Mouse (Mus musculus): ENCODE measurements around the gene Patl1. TPM values are rescaled to one million over a fixed set of nuclear protein-coding genes. Genes with fewer than 3 reads are reported as not detected.
A peak's percentile ranks its signal among the peaks of the same experiment; 100 is the strongest.
"Not testable (repeated sequence)": the region's sequence is repeated elsewhere in the genome, so short reads cannot be mapped to it uniquely, and the experiment has no call there.

Gene Patl1
- polyA plus RNA-seq (2014; fragmentation: Nextera tagmentation; extraction: Ambion mirVana) = 19.0 and 21.2 TPM in 2 replicates

- H3K27me3 ChIP-seq (ENCODE audit: control insufficient read depth, insufficient read depth, low read length) = no peaks in the 10 kb centered on the region
- H3K4me3 ChIP-seq (ENCODE audit: control insufficient read depth in 1 of 2, insufficient read depth in 1 of 2, low read depth in 1 of 2, low read length in 2 of 2) = peak within 1 kb of the TSS; percentile 71 to 89
- peak within 1 kb of the TSS; percentile 87 for H3K4me2 ChIP-seq (ENCODE audit: low read length)
- H3K9me3 ChIP-seq (ENCODE audit: control insufficient read depth, low read length) = no peaks in the 10 kb centered on the region
- H3K36me3 ChIP-seq (ENCODE audit: control insufficient read depth, insufficient read depth, low read length) = peaks cover 18% of the 10 kb centered on the region
- H3K9ac ChIP-seq (ENCODE audit: low read length) = peak within 1 kb of the TSS; percentile 96
- H3K4me1 ChIP-seq (ENCODE audit: control insufficient read depth in 2 of 2, insufficient read depth in 2 of 2, low read length in 2 of 2) = peaks cover 0 to 26% of the 10 kb centered on the region in 2 experiments
- H3K27ac ChIP-seq (replicated peaks in 1 of 2; ENCODE audit: control insufficient read depth in 1 of 2, insufficient read depth in 1 of 2, low read depth in 2 of 2, low read length in 2 of 2) = peak within 1 kb of the TSS; percentile 98
- ATAC-seq (ENCODE audit: insufficient number of reproducible peaks, insufficient read depth, low FRiP score, low read depth) = peak; percentile 96
- 0% methylated on average over 53 of the region's 53 CpGs for WGBS
Observed at GRCm38 (mm10) chr19:11912037-11912532, at the start of gene Patl1. TSS of gene Patl1 (plus strand) at chr19:11912399.

GRCm38 (mm10) chr19:11867837-11868236 lies 44.4 kb upstream of the Patl1 start:
- Histone ChIP-seq H3K27ac (replicated peaks in 1 of 2; ENCODE audit: control insufficient read depth in 1 of 2, insufficient read depth in 1 of 2, low read depth in 2 of 2, low read length in 2 of 2) (no peak overlapping the region), H3K4me2 (ENCODE audit: low read length) (no peak overlapping the region), H3K9me3 (ENCODE audit: control insufficient read depth, low read length) (0 out of 2 replicates have a peak, but pooled peaks cover 3% of the 10 kb centered on the region), H3K4me3 (ENCODE audit: control insufficient read depth in 1 of 2, insufficient read depth in 1 of 2, low read depth in 1 of 2, low read length in 2 of 2) (no peak overlapping the region), H3K36me3 (ENCODE audit: control insufficient read depth, insufficient read depth, low read length) (no peaks in the 10 kb centered on the region), H3K9ac (ENCODE audit: low read length) (no peak overlapping the region), H3K27me3 (ENCODE audit: control insufficient read depth, insufficient read depth, low read length) (no peaks in the 10 kb centered on the region), H3K4me1 (ENCODE audit: control insufficient read depth in 2 of 2, insufficient read depth in 2 of 2, low read length in 2 of 2) (no peaks in the 10 kb centered on the region)
- no peak for ATAC-seq (ENCODE audit: insufficient number of reproducible peaks, insufficient read depth, low FRiP score, low read depth)
- 77% methylated on average over 2 of the region's 2 CpGs for WGBS

GRCm38 (mm10) chr19:11875006-11875405 lies 37.2 kb upstream of the Patl1 start, which contains the start of gene Olfr1419:
TSS of gene Olfr1419 (minus strand) at chr19:11875106.
- no peak for ATAC-seq (ENCODE audit: insufficient number of reproducible peaks, insufficient read depth, low FRiP score, low read depth)

GRCm38 (mm10) chr19:11878404-11878803 lies 33.8 kb upstream of the Patl1 start:
- H3K9me3 ChIP-seq (ENCODE audit: control insufficient read depth, low read length); H3K27me3 ChIP-seq (ENCODE audit: control insufficient read depth, insufficient read depth, low read length); H3K36me3 ChIP-seq (ENCODE audit: control insufficient read depth, insufficient read depth, low read length); H3K27ac ChIP-seq (replicated peaks in 1 of 2; ENCODE audit: control insufficient read depth in 1 of 2, insufficient read depth in 1 of 2, low read depth in 2 of 2, low read length in 2 of 2); H3K4me3 ChIP-seq (ENCODE audit: control insufficient read depth in 1 of 2, insufficient read depth in 1 of 2, low read depth in 1 of 2, low read length in 2 of 2); ATAC-seq (ENCODE audit: insufficient number of reproducible peaks, insufficient read depth, low FRiP score, low read depth); H3K4me1 ChIP-seq (ENCODE audit: control insufficient read depth in 2 of 2, insufficient read depth in 2 of 2, low read length in 2 of 2); H3K9ac ChIP-seq (ENCODE audit: low read length): not testable (repeated sequence)
- WGBS = 53% methylated on average over 22 of the region's 22 CpGs
- peak overlapping the region; percentile 47 for H3K4me2 ChIP-seq (ENCODE audit: low read length)

More at GRCm38 (mm10) chr19:11875006-11875405, 37.2 kb upstream of the Patl1 start, which contains the start of gene Olfr1419:
- Histone ChIP-seq H3K9ac (ENCODE audit: low read length) (no peak within 1 kb of the TSS), H3K36me3 (ENCODE audit: control insufficient read depth, insufficient read depth, low read length) (no peaks in the 10 kb centered on the region), H3K27me3 (ENCODE audit: control insufficient read depth, insufficient read depth, low read length) (no peaks in the 10 kb centered on the region), H3K9me3 (ENCODE audit: control insufficient read depth, low read length) (no peaks in the 10 kb centered on the region), H3K27ac (replicated peaks in 1 of 2; ENCODE audit: control insufficient read depth in 1 of 2, insufficient read depth in 1 of 2, low read depth in 2 of 2, low read length in 2 of 2) (no peak within 1 kb of the TSS), H3K4me3 (ENCODE audit: control insufficient read depth in 1 of 2, insufficient read depth in 1 of 2, low read depth in 1 of 2, low read length in 2 of 2) (no peak within 1 kb of the TSS), H3K4me2 (ENCODE audit: low read length) (no peak within 1 kb of the TSS), H3K4me1 (ENCODE audit: control insufficient read depth in 2 of 2, insufficient read depth in 2 of 2, low read length in 2 of 2) (no peaks in the 10 kb centered on the region)
- WGBS = 33% methylated on average over 1 of the region's 1 CpGs

- Histone ChIP-seq H3K4me3 (ENCODE audit: control insufficient read depth in 1 of 2, insufficient read depth in 1 of 2, low read depth in 1 of 2, low read length in 2 of 2) (no peak within 1 kb of the TSS), H3K27ac (replicated peaks in 1 of 2; ENCODE audit: control insufficient read depth in 1 of 2, insufficient read depth in 1 of 2, low read depth in 2 of 2, low read length in 2 of 2) (no peak within 1 kb of the TSS), H3K9me3 (ENCODE audit: control insufficient read depth, low read length) (no peaks in the 10 kb centered on the region), H3K4me1 (ENCODE audit: control insufficient read depth in 2 of 2, insufficient read depth in 2 of 2, low read length in 2 of 2) (no peaks in the 10 kb centered on the region), H3K4me2 (ENCODE audit: low read length) (no peak within 1 kb of the TSS), H3K27me3 (ENCODE audit: control insufficient read depth, insufficient read depth, low read length) (no peaks in the 10 kb centered on the region), H3K36me3 (ENCODE audit: control insufficient read depth, insufficient read depth, low read length) (no peaks in the 10 kb centered on the region), H3K9ac (ENCODE audit: low read length) (no peak within 1 kb of the TSS)
- WGBS = 10% methylated on average over 1 of the region's 1 CpGs
- no peak for ATAC-seq (ENCODE audit: insufficient number of reproducible peaks, insufficient read depth, low FRiP score, low read depth)
Observed at GRCm38 (mm10) chr19:11886265-11886664, 25.9 kb upstream of the Patl1 start, which contains the start of gene Olfr1420. TSS of gene Olfr1420 (plus strand) at chr19:11886565.

GRCm38 (mm10) chr19:11911021-11911420 lies 1.2 kb upstream of the Patl1 start:
- H3K9ac ChIP-seq (ENCODE audit: low read length) = peak overlapping the region; percentile 96

GRCm38 (mm10) chr19:11911603-11912002 lies 596 bp upstream of the Patl1 start:
- H3K36me3 ChIP-seq (ENCODE audit: control insufficient read depth, insufficient read depth, low read length) = peaks cover 14% of the 10 kb centered on the region
- peak overlapping the region; percentile 70 to 89 for H3K4me3 ChIP-seq (ENCODE audit: control insufficient read depth in 1 of 2, insufficient read depth in 1 of 2, low read depth in 1 of 2, low read length in 2 of 2)
- no peak for ATAC-seq (ENCODE audit: insufficient number of reproducible peaks, insufficient read depth, low FRiP score, low read depth)
- H3K4me2 ChIP-seq (ENCODE audit: low read length) = peak overlapping the region; percentile 87
- H3K27me3 ChIP-seq (ENCODE audit: control insufficient read depth, insufficient read depth, low read length) = no peaks in the 10 kb centered on the region
- H3K9me3 ChIP-seq (ENCODE audit: control insufficient read depth, low read length) = no peaks in the 10 kb centered on the region
- peaks cover 0 to 26% of the 10 kb centered on the region in 2 experiments for H3K4me1 ChIP-seq (ENCODE audit: control insufficient read depth in 2 of 2, insufficient read depth in 2 of 2, low read length in 2 of 2)
- H3K27ac ChIP-seq (replicated peaks in 1 of 2; ENCODE audit: control insufficient read depth in 1 of 2, insufficient read depth in 1 of 2, low read depth in 2 of 2, low read length in 2 of 2) = peak overlapping the region; percentile 98
- H3K9ac ChIP-seq (ENCODE audit: low read length) = peak overlapping the region; percentile 96
- 2% methylated on average over 17 of the region's 17 CpGs for WGBS

More at GRCm38 (mm10) chr19:11911021-11911420, 1.2 kb upstream of the Patl1 start:
- ATAC-seq (ENCODE audit: insufficient number of reproducible peaks, insufficient read depth, low FRiP score, low read depth) = no peak
- 76% methylated on average over 5 of the region's 5 CpGs for WGBS
- Histone ChIP-seq H3K4me1 (ENCODE audit: control insufficient read depth in 2 of 2, insufficient read depth in 2 of 2, low read length in 2 of 2) (peaks cover 0 to 20% of the 10 kb centered on the region in 2 experiments; a peak in 3 of 4 replicates), H3K36me3 (ENCODE audit: control insufficient read depth, insufficient read depth, low read length) (peaks cover 11% of the 10 kb centered on the region), H3K4me2 (ENCODE audit: low read length) (peak overlapping the region; percentile 87), H3K27ac (replicated peaks in 1 of 2; ENCODE audit: control insufficient read depth in 1 of 2, insufficient read depth in 1 of 2, low read depth in 2 of 2, low read length in 2 of 2) (peak overlapping the region in 1 of 2 experiments; percentile 98; a peak in 2 of 4 replicates), H3K27me3 (ENCODE audit: control insufficient read depth, insufficient read depth, low read length) (no peaks in the 10 kb centered on the region), H3K9me3 (ENCODE audit: control insufficient read depth, low read length) (no peaks in the 10 kb centered on the region), H3K4me3 (ENCODE audit: control insufficient read depth in 1 of 2, insufficient read depth in 1 of 2, low read depth in 1 of 2, low read length in 2 of 2) (peak overlapping the region; percentile 70 to 89; a peak in 3 of 4 replicates)

All from heart, embryonic 14.5 days (tissue).